Mouse (Mus musculus) kidney, postnatal 0 days (tissue): ENCODE data around the gene Dnah2. TPM values are rescaled to one million over a fixed set of nuclear protein-coding genes. Genes with fewer than 3 reads are reported as not detected.

Source experiments
- ATAC-seq: fragments of 200-750 bp; cut with Nextera tagmentation; replicated peaks from 2 replicates; pipeline ENCODE4 v1.8.0; 2017; ENCODE audit warnings: low read depth, moderate number of reproducible peaks, moderate TSS enrichment, moderate library complexity; ENCODE audit not compliant: low FRiP score
- DNase-seq: peaks from one replicate; pipeline ENCODE4 v3.0.0-alpha.2; 2016; ENCODE audit warnings: low spot score
- H3K27ac ChIP-seq: fragments of 300-500 bp; sonication (generic); 2 replicates; pipeline ENCODE4 v1.5.1; 2014; ENCODE audit warnings: mild to moderate bottlenecking
- H3K27me3 ChIP-seq: fragments of 300-500 bp; sonication (generic); 2 replicates; pipeline ENCODE4 v1.6.1; 2014; ENCODE audit warnings: low read length, mixed read lengths; ENCODE audit not compliant: insufficient read depth
- H3K36me3 ChIP-seq: fragments of 300-500 bp; sonication (generic); 2 replicates; pipeline ENCODE4 v1.6.1; 2014; ENCODE audit warnings: low read length, mixed read lengths; ENCODE audit not compliant: insufficient read depth
- H3K4me1 ChIP-seq: fragments of 300-500 bp; sonication (generic); replicated peaks from 2 replicates; pipeline ENCODE4 v1.6.1; 2014; ENCODE audit warnings: antibody characterized with exemption, low read length, mixed read lengths; ENCODE audit not compliant: insufficient read depth
- H3K4me2 ChIP-seq: fragments of 300-500 bp; sonication (generic); 2 replicates; pipeline ENCODE4 v1.6.1; 2014; ENCODE audit warnings: mild to moderate bottlenecking, low read length, moderate library complexity, mixed read lengths
- H3K4me3 ChIP-seq: fragments of 300-500 bp; sonication (generic); replicated peaks from 2 replicates; pipeline ENCODE4 v1.5.1; 2014; ENCODE audit warnings: low read depth, low read length
- H3K9ac ChIP-seq: fragments of 300-500 bp; sonication (generic); 2 replicates; pipeline ENCODE4 v1.6.1; 2014; ENCODE audit warnings: low read depth, low read length
- H3K9me3 ChIP-seq: fragments of 300-500 bp; sonication (generic); replicated peaks from 2 replicates; pipeline ENCODE4 v1.6.1; 2016; ENCODE audit warnings: low read length, inconsistent platforms, mixed read lengths
- CTCF ChIP-seq: IDR thresholded peaks from 2 replicates; pipeline ENCODE4 v1.5.1; 2016; ENCODE audit warnings: antibody characterized with exemption, low read depth, mild to moderate bottlenecking, moderate library complexity
- WGBS: fragments of 180-500 bp; shearing (Covaris S2); extraction: QIAGEN DNeasy Blood & Tissue Kit; methylation state at CpG from one replicate; pipeline ENCODE4 v1.1.7; 2014; 5-methylcytosine and 5-hydroxymethylcytosine counted together
- polyA plus RNA-seq: library from polyadenylated mRNA; unstranded; fragments of >200 nt; fragmentation: Nextera tagmentation; extraction: Ambion mirVana; gene quantifications from 2 replicates; pipeline ENCODE4 v1.2.1, GENCODE M21; 2015

Dnah2 gene
- polyA plus RNA-seq, 1 experiment from 2014 or later, result 0.32 TPM

GRCm38 (mm10) chr11:69581147-69581688 lies 32.3 kb upstream of the Dnah2 start:
- DNase-seq, result peak; percentile 98
- Histone ChIP-seq H3K9ac (peak overlapping the region; percentile 88), H3K36me3 (no peaks in the 10 kb centered on the region), H3K27me3 (no peaks in the 10 kb centered on the region), H3K9me3 (no peaks in the 10 kb centered on the region), H3K4me3 (peak overlapping the region; percentile 88), H3K4me2 (peak overlapping the region; percentile 80), H3K27ac (peak overlapping the region; percentile 99), H3K4me1 (peaks cover 17% of the 10 kb centered on the region; the same call in 1 of the 2 replicates)
- WGBS, result under 1% methylated on average over 36 of the region's 36 CpGs
- ATAC-seq, result peak; percentile 83
- 0 out of 2 replicates have a peak, but pooled peaks have one; percentile 1 for TF ChIP-seq CTCF

- Histone ChIP-seq H3K9ac (peak overlapping the region; percentile 88), H3K4me1 (peaks cover 17% of the 10 kb centered on the region; the same call in 1 of the 2 replicates), H3K36me3 (no peaks in the 10 kb centered on the region), H3K27me3 (no peaks in the 10 kb centered on the region), H3K27ac (peak overlapping the region; percentile 99), H3K4me3 (peak overlapping the region; percentile 88), H3K9me3 (no peaks in the 10 kb centered on the region), H3K4me2 (peak overlapping the region; percentile 80)
- no peak for TF ChIP-seq CTCF
- WGBS, result under 1% methylated on average over 25 of the region's 25 CpGs
- no peak for DNase-seq
- ATAC-seq, result 0 out of 2 replicates have a peak, but pooled peaks have one; percentile 2
Observed at GRCm38 (mm10) chr11:69580572-69581146, 31.7 kb upstream of the Dnah2 start.

GRCm38 (mm10) chr11:69580091-69580514 lies 31.2 kb upstream of the Dnah2 start, which contains the start of the genes Wrap53 and Trp53:
Gene Wrap53, minus strand, starts transcription at chr11:69580255.
Gene Trp53, plus strand, starts transcription at chr11:69580359.
- peak within 1 kb of the TSS; percentile 94 for H3K4me2 ChIP-seq
- TF ChIP-seq CTCF, result peak; percentile 24; the same call in 1 of the 2 replicates
- no peaks in the 10 kb centered on the region for H3K9me3 ChIP-seq
- peaks cover 17% of the 10 kb centered on the region; the same call in 1 of the 2 replicates for H3K4me1 ChIP-seq
- peak within 1 kb of the TSS; percentile 88 for H3K9ac ChIP-seq
- under 1% methylated on average over 13 of the region's 13 CpGs for WGBS
- no peaks in the 10 kb centered on the region for H3K36me3 ChIP-seq
- H3K27ac ChIP-seq, result peak within 1 kb of the TSS; percentile 99
- ATAC-seq, result peak; percentile 59
- peak within 1 kb of the TSS; percentile 88 for H3K4me3 ChIP-seq
- peak; percentile 99 for DNase-seq
- no peaks in the 10 kb centered on the region for H3K27me3 ChIP-seq

- Histone ChIP-seq H3K27ac (peak overlapping the region; percentile 99), H3K36me3 (no peaks in the 10 kb centered on the region), H3K9ac (peak overlapping the region; percentile 88), H3K4me2 (peak overlapping the region; percentile 94), H3K27me3 (no peaks in the 10 kb centered on the region), H3K4me1 (peaks cover 17% of the 10 kb centered on the region; the same call in 1 of the 2 replicates), H3K9me3 (no peaks in the 10 kb centered on the region), H3K4me3 (peak overlapping the region; percentile 88)
- peak; percentile 100 for DNase-seq
- WGBS, result under 1% methylated on average over 39 of the region's 39 CpGs
- ATAC-seq, result peak; percentile 91
- peak; percentile 100 for TF ChIP-seq CTCF
Observed at GRCm38 (mm10) chr11:69579128-69580017, 30.5 kb upstream of the Dnah2 start.

- no peak for ATAC-seq
- no peaks in the 10 kb centered on the region for H3K9me3 ChIP-seq
- WGBS, result 12% methylated on average over 15 of the region's 15 CpGs
- H3K27ac ChIP-seq, result peak overlapping the region; percentile 99; the same call in 1 of the 2 replicates
- peaks cover 17% of the 10 kb centered on the region; the same call in 1 of the 2 replicates for H3K4me1 ChIP-seq
- H3K36me3 ChIP-seq, result no peaks in the 10 kb centered on the region
- peak overlapping the region; percentile 71 for H3K4me3 ChIP-seq
- H3K9ac ChIP-seq, result peak overlapping the region; percentile 77
- TF ChIP-seq CTCF, result no peak
- no peaks in the 10 kb centered on the region for H3K27me3 ChIP-seq
- peak overlapping the region; percentile 94 for H3K4me2 ChIP-seq
- DNase-seq, result no peak
Observed at GRCm38 (mm10) chr11:69578301-69578700, 29.4 kb upstream of the Dnah2 start.

- Histone ChIP-seq H3K36me3 (0 out of 2 replicates have a peak, but pooled peaks cover 3% of the 10 kb centered on the region), H3K9me3 (no peaks in the 10 kb centered on the region), H3K27me3 (no peaks in the 10 kb centered on the region), H3K4me1 (peaks cover 14% of the 10 kb centered on the region; the same call in 1 of the 2 replicates), H3K27ac (no peak overlapping the region), H3K4me3 (no peak overlapping the region), H3K4me2 (no peak overlapping the region), H3K9ac (no peak overlapping the region)
- WGBS, result 66% methylated on average over 5 of the region's 5 CpGs
- no peak for DNase-seq
- no peak for TF ChIP-seq CTCF
- ATAC-seq, result no peak
Observed at GRCm38 (mm10) chr11:69576307-69576706, 27.4 kb upstream of the Dnah2 start.
